Mouse (Mus musculus): ENCODE results near the gene Rora.

GRCm38 (mm10) chr9:69249586-69249985 lies 596.0 kb downstream of the Rora start:
- TF ChIP-seq MAX (IDR thresholded peaks at IDR 0.05; ENCODE audit: low read depth) (no peak), POLR2A (IDR thresholded peaks at IDR 0.05; ENCODE audit: insufficient read length, low read depth) (no peak)
